Mouse (Mus musculus) embryonic facial prominence, embryonic 10.5 days (tissue): ENCODE data around the gene Chrm3. TPM values are rescaled to one million over a fixed set of nuclear protein-coding genes. Genes with fewer than 3 reads are reported as not detected.
"Not testable (repeated sequence)": the region's sequence is repeated elsewhere in the genome, so short reads cannot be mapped to it uniquely, and the experiment has no call there.

Experiments
- DNase-seq: peaks from one replicate; pipeline ENCODE4 v3.0.0-alpha.2; 2017; ENCODE audit warnings: low spot score
- H3K27ac ChIP-seq: fragments of 300-500 bp; sonication (generic); replicated peaks from 2 replicates; pipeline ENCODE4 v1.5.1; 2016; ENCODE audit warnings: mild to moderate bottlenecking
- H3K27me3 ChIP-seq: fragments of 300-500 bp; sonication (generic); replicated peaks from 2 replicates; pipeline ENCODE4 v1.6.1; 2016; ENCODE audit warnings: low read depth, mild to moderate bottlenecking; ENCODE audit not compliant: poor library complexity, severe bottlenecking
- H3K36me3 ChIP-seq: fragments of 300-500 bp; sonication (generic); replicated peaks from 2 replicates; pipeline ENCODE4 v1.6.1; 2016; ENCODE audit warnings: mild to moderate bottlenecking, moderate library complexity
- H3K4me1 ChIP-seq: fragments of 300-500 bp; sonication (generic); 2 replicates; pipeline ENCODE4 v1.6.1; 2016
- H3K4me3 ChIP-seq: fragments of 300-500 bp; sonication (generic); 2 replicates; pipeline ENCODE4 v1.5.1; 2016; ENCODE audit warnings: mild to moderate bottlenecking, moderate library complexity
- H3K9me3 ChIP-seq: fragments of 300-500 bp; sonication (generic); 2 replicates; pipeline ENCODE4 v1.6.1; 2016; ENCODE audit warnings: mild to moderate bottlenecking
- WGBS: fragments of 180-500 bp; shearing (Covaris S2); methylation state at CpG from one replicate; pipeline ENCODE4 v1.1.7; 2016; 5-methylcytosine and 5-hydroxymethylcytosine counted together
- microRNA-seq: library from miRNA; unstranded; fragments of <30 nt; microRNA quantifications from one replicate; pipeline ENCODE4, GENCODE M21; 2017
- polyA plus RNA-seq: library from polyadenylated mRNA; unstranded; fragments of >200 nt; fragmentation: Nextera tagmentation; extraction: Ambion mirVana; gene quantifications from 2 replicates; pipeline ENCODE4 v1.2.1, GENCODE M21; 2016

Gene Chrm3
- polyA plus RNA-seq, 1 experiment from 2014 or later = 0.62 TPM

DNA sequence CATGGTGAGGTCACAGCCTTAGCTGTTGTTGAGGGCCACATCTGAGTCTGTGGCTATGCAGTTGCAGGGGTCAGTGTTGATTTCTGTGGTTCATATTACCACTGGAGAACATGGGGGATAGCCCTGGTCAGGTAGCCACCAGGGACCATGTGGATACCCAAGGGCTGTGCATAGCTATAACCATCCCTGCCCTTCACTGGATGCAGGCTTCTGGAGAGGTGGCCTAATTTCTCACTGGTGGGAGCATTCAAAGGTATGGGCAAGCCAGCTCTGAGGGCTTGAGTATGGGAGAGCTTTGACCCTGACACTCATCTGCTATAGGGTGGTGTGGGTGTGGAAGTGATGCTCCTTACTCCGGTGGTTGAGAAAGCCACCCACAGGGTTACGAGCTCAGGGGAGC is 494.5 kb downstream of the Chrm3 start:
- Histone ChIP-seq H3K36me3 (no peaks in the 10 kb centered on the region), H3K4me1 (no peaks in the 10 kb centered on the region), H3K27ac (no peak overlapping the region), H3K27me3 (no peaks in the 10 kb centered on the region), H3K4me3 (no peak overlapping the region), H3K9me3 (no peaks in the 10 kb centered on the region)
- DNase-seq = no peak
- WGBS = 88% methylated on average over 2 of the region's 2 CpGs

DNA sequence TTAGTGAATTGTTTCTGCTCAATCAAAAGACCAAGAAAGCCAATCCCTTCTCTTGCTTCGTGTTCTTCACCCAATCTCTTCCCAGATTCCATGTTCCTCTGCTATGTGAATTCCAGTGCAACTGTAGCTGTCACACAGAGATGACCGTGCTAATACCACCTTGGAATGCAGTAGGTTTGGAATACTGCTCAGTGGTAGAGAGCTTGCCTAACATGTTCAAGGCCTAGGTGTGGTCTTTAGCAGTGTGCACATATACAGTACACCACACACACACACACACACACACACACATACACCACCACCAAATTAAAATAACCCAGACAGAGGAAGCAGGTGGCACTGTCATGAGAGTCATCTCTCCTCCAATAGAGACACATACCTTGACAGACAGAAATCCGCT is 513.1 kb downstream of the Chrm3 start:
- WGBS = 78% methylated on average over 3 of the region's 3 CpGs
- no peaks in the 10 kb centered on the region for H3K27me3 ChIP-seq
- no peak for DNase-seq

GRCm38 (mm10) chr13:9846543-9847434 is 513.9 kb downstream of the Chrm3 start:
- peak; percentile 57 for DNase-seq
- H3K36me3 ChIP-seq = no peaks in the 10 kb centered on the region
- H3K9me3 ChIP-seq = no peaks in the 10 kb centered on the region
- 40% methylated on average over 14 of the region's 14 CpGs for WGBS
- H3K27ac ChIP-seq = no peak overlapping the region
- H3K4me3 ChIP-seq = no peak overlapping the region
- H3K4me1 ChIP-seq = no peaks in the 10 kb centered on the region
- no peaks in the 10 kb centered on the region for H3K27me3 ChIP-seq

More for the DNA sequence above, 513.1 kb downstream of the Chrm3 start:
- Histone ChIP-seq H3K9me3 (no peaks in the 10 kb centered on the region), H3K36me3 (no peaks in the 10 kb centered on the region), H3K27ac (no peak overlapping the region), H3K4me1 (no peaks in the 10 kb centered on the region), H3K4me3 (no peak overlapping the region)

- not testable (repeated sequence) for H3K27me3 ChIP-seq, H3K4me3 ChIP-seq, H3K27ac ChIP-seq, H3K36me3 ChIP-seq, H3K9me3 ChIP-seq, H3K4me1 ChIP-seq
- DNase-seq = peak; percentile 36
- 73% methylated on average over 33 of the region's 33 CpGs for WGBS
These were observed 526.4 kb downstream of the Chrm3 start for GRCm38 (mm10) chr13:9834146-9834679.

DNA sequence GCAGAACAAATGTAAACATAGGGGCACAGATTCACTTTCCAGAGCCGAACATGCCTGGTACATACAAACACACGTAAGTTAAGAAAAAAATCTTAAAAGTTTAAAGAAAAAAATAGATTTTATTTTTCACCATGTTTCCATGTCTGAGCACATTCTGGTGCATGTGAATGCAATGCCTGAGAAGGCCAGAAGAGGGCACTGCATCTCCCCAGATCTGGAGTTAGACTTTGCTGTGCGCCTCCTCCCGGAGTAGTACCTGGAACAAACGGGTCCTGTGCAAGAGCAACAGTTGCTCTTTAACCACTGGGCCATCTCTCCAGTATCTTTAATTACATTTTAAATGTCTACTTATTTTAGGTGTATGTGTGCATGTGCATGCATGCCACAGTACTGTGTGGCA is 534.4 kb downstream of the Chrm3 start:
- peak; percentile 27 for DNase-seq
- H3K4me1 ChIP-seq = no peaks in the 10 kb centered on the region
- no peak overlapping the region for H3K4me3 ChIP-seq
- no peaks in the 10 kb centered on the region for H3K9me3 ChIP-seq
- H3K36me3 ChIP-seq = no peaks in the 10 kb centered on the region
- H3K27ac ChIP-seq = no peak overlapping the region
- H3K27me3 ChIP-seq = no peaks in the 10 kb centered on the region
- 66% methylated on average over 5 of the region's 5 CpGs for WGBS

Small RNA genes within 50 kb of the gene (microRNA-seq; reads per million reads assigned to microRNA genes)
- gene Gm24187 = 4.9 reads per million, percentile 13 among the genes with 10 or more reads in this experiment
